Mouse (Mus musculus): Measurements from ENCODE around the gene Usp31.

- TF ChIP-seq CTCF (IDR thresholded peaks at IDR 0.05; ENCODE audit: insufficient read depth, low read length) (no peak), POLR2A (IDR thresholded peaks at IDR 0.05; ENCODE audit: borderline replicate concordance, extremely low read depth, low read depth, low read length) (no peak)
These were observed 47.7 kb upstream of the Usp31 start for GRCm38 (mm10) chr7:121754748-121755147.
